ENCODE assay signal across 9 mouse cellular contexts in the genomic region with DNA sequence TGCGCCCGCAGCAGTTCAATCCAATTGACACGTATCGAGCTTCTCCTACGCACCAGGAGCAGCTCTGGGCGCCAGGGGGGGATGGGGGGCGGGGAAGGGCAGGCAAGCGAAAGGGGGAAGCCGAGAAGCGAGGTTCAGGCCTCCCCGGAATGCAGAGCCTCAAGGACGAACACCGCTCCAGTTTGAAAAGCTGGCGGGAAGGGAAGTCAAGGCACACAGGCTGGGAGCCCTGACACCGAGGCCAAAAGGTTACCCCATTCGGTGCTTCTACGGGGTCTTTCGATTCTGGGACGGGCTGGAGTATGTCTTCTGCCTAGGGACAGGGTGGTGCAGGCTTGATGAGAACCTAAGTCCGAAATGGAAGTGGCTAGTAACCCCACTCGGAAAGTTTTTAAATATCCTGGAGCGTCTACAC.
A peak's percentile ranks its signal among the peaks of the same experiment; 100 is the strongest.
DNase-seq lines count a peak whose midpoint lies in the region; ATAC-seq lines count a peak whose summit lies in the region.
"Had no signal": no experiment of that assay in that cellular context is flagged by ENCODE, and none has a peak within 500 bp of the region (broad histone marks: within the 10 kb centered on the region; RNA-seq: fewer than 3 reads in every experiment).

No protein-coding gene starts in this region.

- H3K27me3 ChIP-seq in heart, embryonic 12.5 days (replicated peaks) = peaks cover 87% of the 10 kb centered on the region
- H3K27me3 ChIP-seq in forebrain, embryonic 13.5 days = peaks cover 89% of the 10 kb centered on the region
- H3K27me3 ChIP-seq in liver, embryonic 12.5 days (replicated peaks) = peaks cover 100% of the 10 kb centered on the region

- H3K4me1 ChIP-seq in heart, embryonic 12.5 days (replicated peaks) = peaks cover 42% of the 10 kb centered on the region
- H3K4me1 ChIP-seq in forebrain, embryonic 13.5 days = peaks cover 45% of the 10 kb centered on the region
- H3K4me1 ChIP-seq in liver, embryonic 12.5 days = peaks cover 60% of the 10 kb centered on the region

- no peaks in the 10 kb centered on the region for H3K9me3 ChIP-seq in heart, embryonic 12.5 days (replicated peaks)
- no peaks in the 10 kb centered on the region for H3K9me3 ChIP-seq in forebrain, embryonic 13.5 days (replicated peaks)
- H3K9me3 ChIP-seq in liver, embryonic 12.5 days (replicated peaks) = no peaks in the 10 kb centered on the region

- H3K36me3 ChIP-seq in heart, embryonic 12.5 days = no peaks in the 10 kb centered on the region
- no peaks in the 10 kb centered on the region for H3K36me3 ChIP-seq in forebrain, embryonic 13.5 days (ENCODE audit: poor library complexity, severe bottlenecking)
- H3K36me3 ChIP-seq in liver, embryonic 12.5 days = no peaks in the 10 kb centered on the region

- H3K9ac ChIP-seq in heart, embryonic 12.5 days = no peak overlapping the region
- H3K9ac ChIP-seq in forebrain, embryonic 13.5 days = 0 out of 2 replicates have a peak overlapping the region, but pooled peaks have one; percentile 21
- H3K9ac ChIP-seq in liver, embryonic 12.5 days = no peak overlapping the region

- WGBS in heart, embryonic 12.5 days = 12% methylated on average over 21 of the region's 22 CpGs
- WGBS in forebrain, embryonic 13.5 days = 10% methylated on average over 19 of the region's 22 CpGs
- 6% methylated on average over 22 of the region's 22 CpGs for WGBS in liver, embryonic 12.5 days (ENCODE audit: insufficient replicate concordance)

- ATAC-seq in heart, embryonic 12.5 days (ENCODE audit: insufficient number of reproducible peaks, low FRiP score) = no peak
- ATAC-seq in forebrain, embryonic 13.5 days = no peak
- no peak for ATAC-seq in liver, embryonic 12.5 days

- DNase-seq in heart, adult 11 months = no peak
- peak; percentile 28 to 50 for DNase-seq in B cell, adult 2 months
- no peak for DNase-seq in gastrocnemius, postnatal 25 days
- DNase-seq in urinary bladder, postnatal 14 days (ENCODE audit: low spot score) = no peak
- DNase-seq in adrenal gland, postnatal 4 days (ENCODE audit: low spot score in 2 of 2) = no peak
- DNase-seq: cerebellum, adult 8-10 months had no signal

- no peak overlapping the region for H3K27ac ChIP-seq in heart, embryonic 12.5 days (ENCODE audit: poor library complexity, severe bottlenecking)
- no peak overlapping the region for H3K27ac ChIP-seq in forebrain, embryonic 13.5 days
- no peak overlapping the region for H3K27ac ChIP-seq in liver, embryonic 12.5 days

- peak overlapping the region; percentile 90 for H3K4me2 ChIP-seq in heart, embryonic 12.5 days
- H3K4me2 ChIP-seq in forebrain, embryonic 13.5 days = peak overlapping the region; percentile 71
- H3K4me2 ChIP-seq in liver, embryonic 12.5 days = peak overlapping the region; percentile 92

- H3K4me3 ChIP-seq in heart, embryonic 12.5 days = peak overlapping the region; percentile 82
- H3K4me3 ChIP-seq in forebrain, embryonic 13.5 days = peak overlapping the region; percentile 64
- peak overlapping the region; percentile 73; the same call in 1 of the 2 replicates for H3K4me3 ChIP-seq in liver, embryonic 12.5 days

Comparison
In these comparisons a context has a peak if more than half of its experiments do, and no peak if none do; other contexts are left out.
1. DNase-seq: peak in B cell, adult 2 months (2 of 2); none in heart, adult 11 months (single experiment), gastrocnemius, postnatal 25 days (single experiment), urinary bladder, postnatal 14 days (single experiment) and adrenal gland, postnatal 4 days (0 of 2).
2. Peak in every context shown above with its lines, with median percentiles within 50 percentile points of each other: H3K4me2 ChIP-seq and H3K4me3 ChIP-seq.